Mouse (Mus musculus): ENCODE measurements around the gene Olfr633. TPM values are rescaled to one million over a fixed set of nuclear protein-coding genes. Genes with fewer than 3 reads are reported as not detected.

Gene Olfr633
- polyA plus RNA-seq, 1 experiment from 2014 or later = not detected

Other genes with a start within 250 kb of the Olfr633 start
- not detected in 2 replicates for gene Olfr243, start 229.8 kb upstream of the Olfr633 start, polyA plus RNA-seq (2015; fragmentation: Nextera tagmentation; extraction: Ambion mirVana)
- gene Olfr628, start 214.1 kb upstream of the Olfr633 start, polyA plus RNA-seq (2015; fragmentation: Nextera tagmentation; extraction: Ambion mirVana) = not detected in 2 replicates
- not detected in 2 replicates for gene Olfr629, start 199.5 kb upstream of the Olfr633 start, polyA plus RNA-seq (2015; fragmentation: Nextera tagmentation; extraction: Ambion mirVana)
- not detected in 2 replicates for gene Olfr630, start 187.1 kb upstream of the Olfr633 start, polyA plus RNA-seq (2015; fragmentation: Nextera tagmentation; extraction: Ambion mirVana)
- gene Olfr69, start 172.8 kb upstream of the Olfr633 start, polyA plus RNA-seq (2015; fragmentation: Nextera tagmentation; extraction: Ambion mirVana) = not detected in 2 replicates
- not detected in 2 replicates for gene Olfr68, start 164.7 kb upstream of the Olfr633 start, polyA plus RNA-seq (2015; fragmentation: Nextera tagmentation; extraction: Ambion mirVana)
- not detected in 2 replicates for gene Olfr67, start 152.6 kb upstream of the Olfr633 start, polyA plus RNA-seq (2015; fragmentation: Nextera tagmentation; extraction: Ambion mirVana)
- gene Hbb-bt, start 130.4 kb upstream of the Olfr633 start, polyA plus RNA-seq (2015; fragmentation: Nextera tagmentation; extraction: Ambion mirVana) = 7,919 and 10,944 TPM in 2 replicates
- 15,930 and 21,711 TPM in 2 replicates for gene Hbb-bs, start 116.3 kb upstream of the Olfr633 start, polyA plus RNA-seq (2015; fragmentation: Nextera tagmentation; extraction: Ambion mirVana)
- gene Hbb-bh2, start 103.9 kb upstream of the Olfr633 start, polyA plus RNA-seq (2015; fragmentation: Nextera tagmentation; extraction: Ambion mirVana) = not detected in 2 replicates
- gene Hbb-bh1, start 101.3 kb upstream of the Olfr633 start, polyA plus RNA-seq (2015; fragmentation: Nextera tagmentation; extraction: Ambion mirVana) = 230 and 536 TPM in 2 replicates
- gene Hbb-y, start 91.2 kb upstream of the Olfr633 start, polyA plus RNA-seq (2015; fragmentation: Nextera tagmentation; extraction: Ambion mirVana) = 25,617 and 43,684 TPM in 2 replicates
- gene Olfr66, start 58.2 kb upstream of the Olfr633 start, polyA plus RNA-seq (2015; fragmentation: Nextera tagmentation; extraction: Ambion mirVana) = not detected in 2 replicates
- gene Olfr64, start 50.0 kb upstream of the Olfr633 start, polyA plus RNA-seq (2015; fragmentation: Nextera tagmentation; extraction: Ambion mirVana) = not detected in 2 replicates
- not detected in 2 replicates for gene Olfr65, start 41.0 kb upstream of the Olfr633 start, polyA plus RNA-seq (2015; fragmentation: Nextera tagmentation; extraction: Ambion mirVana)
- gene Olfr631, start 15.6 kb upstream of the Olfr633 start, polyA plus RNA-seq (2015; fragmentation: Nextera tagmentation; extraction: Ambion mirVana) = not detected in 2 replicates
- gene Olfr632, start 10.1 kb upstream of the Olfr633 start, polyA plus RNA-seq (2015; fragmentation: Nextera tagmentation; extraction: Ambion mirVana) = not detected in 2 replicates
- gene Olfr635, start 26.7 kb downstream of the Olfr633 start, polyA plus RNA-seq (2015; fragmentation: Nextera tagmentation; extraction: Ambion mirVana) = not detected in 2 replicates
- not detected in 2 replicates for gene Olfr638, start 54.3 kb downstream of the Olfr633 start, polyA plus RNA-seq (2015; fragmentation: Nextera tagmentation; extraction: Ambion mirVana)
- gene Olfr639, start 72.9 kb downstream of the Olfr633 start, polyA plus RNA-seq (2015; fragmentation: Nextera tagmentation; extraction: Ambion mirVana) = not detected in 2 replicates
- not detected in 2 replicates for gene Olfr640, start 81.1 kb downstream of the Olfr633 start, polyA plus RNA-seq (2015; fragmentation: Nextera tagmentation; extraction: Ambion mirVana)
- not detected in 2 replicates for gene Olfr641, start 91.0 kb downstream of the Olfr633 start, polyA plus RNA-seq (2015; fragmentation: Nextera tagmentation; extraction: Ambion mirVana)
- gene Olfr642, start 108.2 kb downstream of the Olfr633 start, polyA plus RNA-seq (2015; fragmentation: Nextera tagmentation; extraction: Ambion mirVana) = not detected in 2 replicates
- not detected in 2 replicates for gene 4930516K23Rik, start 117.0 kb downstream of the Olfr633 start, polyA plus RNA-seq (2015; fragmentation: Nextera tagmentation; extraction: Ambion mirVana)
- gene Olfr644, start 127.4 kb downstream of the Olfr633 start, polyA plus RNA-seq (2015; fragmentation: Nextera tagmentation; extraction: Ambion mirVana) = not detected in 2 replicates
- not detected in 2 replicates for gene Olfr645, start 141.0 kb downstream of the Olfr633 start, polyA plus RNA-seq (2015; fragmentation: Nextera tagmentation; extraction: Ambion mirVana)
- not detected in 2 replicates for gene Olfr646, start 160.4 kb downstream of the Olfr633 start, polyA plus RNA-seq (2015; fragmentation: Nextera tagmentation; extraction: Ambion mirVana)
- gene Ubqln5, start 185.4 kb downstream of the Olfr633 start, polyA plus RNA-seq (2015; fragmentation: Nextera tagmentation; extraction: Ambion mirVana) = not detected in 2 replicates
- gene Olfr643, start 193.0 kb downstream of the Olfr633 start, polyA plus RNA-seq (2015; fragmentation: Nextera tagmentation; extraction: Ambion mirVana) = not detected in 2 replicates
- not detected in 2 replicates for gene Ubqln3, start 198.8 kb downstream of the Olfr633 start, polyA plus RNA-seq (2015; fragmentation: Nextera tagmentation; extraction: Ambion mirVana)
- not detected in 2 replicates for gene Ubqlnl, start 206.1 kb downstream of the Olfr633 start, polyA plus RNA-seq (2015; fragmentation: Nextera tagmentation; extraction: Ambion mirVana)
- gene Olfm5, start 220.4 kb downstream of the Olfr633 start, polyA plus RNA-seq (2015; fragmentation: Nextera tagmentation; extraction: Ambion mirVana) = not detected in 2 replicates
- 0.12 and 0.19 TPM in 2 replicates for gene Olfr648, start 239.0 kb downstream of the Olfr633 start, polyA plus RNA-seq (2015; fragmentation: Nextera tagmentation; extraction: Ambion mirVana)

Data from heart, embryonic 13.5 days (tissue).